Mouse (Mus musculus) layer of hippocampus, adult 18-20 months (tissue): ENCODE measurements around the gene Aco2. TPM values are rescaled to one million over a fixed set of nuclear protein-coding genes. Genes with fewer than 3 reads are reported as not detected.

Experiments
- DNase-seq, 2 experiments: peaks; one replicate each; pipeline ENCODE4 v3.0.0; 2022; ENCODE audit warnings: low spot score in 2 of 2
- total RNA-seq, 2 experiments: library from RNA; stranded (reverse); gene quantifications; 2 replicates each; pipeline ENCODE4 v1.2.3; 2021

Aco2 gene
- total RNA-seq, 2 experiments from 2014 or later: 452 to 460 TPM

- DNase-seq: peak in 1 of 2 experiments; percentile 84
These were observed 45.7 kb downstream of the Aco2 start for GRCm38 (mm10) chr15:81917621-81918463.

DNA sequence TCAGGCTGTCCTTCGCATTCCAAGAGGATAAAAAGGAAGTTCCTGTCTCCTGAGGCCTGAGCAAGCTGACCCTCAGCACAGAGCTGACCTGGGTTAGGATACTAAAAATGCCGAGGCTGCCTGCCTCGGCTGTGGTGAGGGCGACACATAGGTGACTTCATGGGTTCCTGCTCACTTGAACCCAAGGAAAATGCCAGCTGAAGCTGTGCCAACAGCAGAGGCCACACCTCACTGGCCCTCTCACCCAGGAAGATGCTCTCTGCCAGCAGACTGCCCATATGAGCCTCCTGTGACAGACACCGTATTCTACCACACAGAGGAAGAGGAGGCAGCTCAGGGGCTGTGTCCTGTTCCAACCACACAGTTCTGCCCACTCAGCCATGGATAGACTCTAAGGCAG lies 47.0 kb downstream of the Aco2 start:
- DNase-seq: no peak

GRCm38 (mm10) chr15:81920546-81921217 lies 48.6 kb downstream of the Aco2 start:
- peak in 1 of 2 experiments; percentile 60 for DNase-seq

- DNase-seq: no peak
These were observed 49.1 kb downstream of the Aco2 start for GRCm38 (mm10) chr15:81921255-81921654.

DNA sequence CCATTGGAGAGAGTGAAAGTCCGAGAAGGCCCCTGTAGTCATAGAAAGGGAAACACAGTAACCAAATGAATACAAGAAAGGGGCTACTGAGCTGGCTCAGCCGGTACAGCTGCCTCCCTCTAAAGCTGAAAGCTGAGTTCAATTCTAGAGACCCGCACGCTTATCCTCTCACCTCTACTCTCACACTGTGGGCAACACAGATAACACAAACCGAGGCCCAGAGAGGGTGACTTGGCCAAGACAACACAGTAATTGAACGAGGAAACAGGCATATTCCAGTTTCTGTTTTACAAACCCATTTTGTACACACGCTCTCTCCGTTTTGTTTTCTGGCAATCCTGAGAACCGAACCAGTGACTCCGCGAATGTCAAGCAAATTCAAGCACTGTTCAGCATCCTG lies 52.8 kb downstream of the Aco2 start:
- DNase-seq: no peak

DNA sequence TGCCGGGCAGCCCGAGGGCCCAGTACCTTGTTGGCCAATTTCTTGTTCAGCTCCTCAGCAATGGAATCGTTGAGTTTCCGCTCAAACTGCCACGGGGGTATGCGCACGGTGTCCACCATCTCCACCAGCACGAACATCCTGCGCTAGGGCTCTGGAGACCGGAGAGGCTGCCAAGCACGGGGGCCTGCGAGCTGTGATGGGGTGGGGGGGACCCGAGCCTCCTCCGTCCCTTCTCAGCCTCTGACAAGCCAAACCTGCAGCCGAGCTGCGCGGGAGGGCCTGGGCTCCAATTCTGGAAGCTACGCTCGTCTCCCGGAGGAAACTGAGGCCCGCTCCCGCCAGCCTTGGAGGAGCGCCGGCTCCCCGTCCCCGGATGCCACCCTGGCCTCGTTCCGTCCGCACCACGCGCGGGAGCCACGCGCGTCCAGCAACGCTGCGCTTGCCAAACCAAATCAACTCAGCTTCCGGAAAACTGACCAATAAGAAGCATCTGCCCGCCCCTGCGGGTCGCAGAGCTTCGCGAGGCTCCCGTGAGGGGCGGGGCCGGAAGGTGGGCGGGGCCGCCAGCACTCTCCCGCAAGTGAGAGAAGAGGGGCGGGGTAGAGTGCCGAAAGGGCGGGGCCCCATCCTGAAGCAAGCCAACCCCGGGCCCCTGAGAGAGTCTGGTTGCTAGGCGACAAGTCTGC lies 53.8 kb downstream of the Aco2 start, which contains the start of gene Polr3h:
Polr3h (minus strand) TSS at position 481 of the 686 bp plus-strand sequence.
- DNase-seq: peak; percentile 94 to 96

GRCm38 (mm10) chr15:81926446-81926822 lies 54.3 kb downstream of the Aco2 start:
- DNase-seq: no peak

- no peak for DNase-seq
These were observed 55.6 kb downstream of the Aco2 start for GRCm38 (mm10) chr15:81927741-81928140.

DNA sequence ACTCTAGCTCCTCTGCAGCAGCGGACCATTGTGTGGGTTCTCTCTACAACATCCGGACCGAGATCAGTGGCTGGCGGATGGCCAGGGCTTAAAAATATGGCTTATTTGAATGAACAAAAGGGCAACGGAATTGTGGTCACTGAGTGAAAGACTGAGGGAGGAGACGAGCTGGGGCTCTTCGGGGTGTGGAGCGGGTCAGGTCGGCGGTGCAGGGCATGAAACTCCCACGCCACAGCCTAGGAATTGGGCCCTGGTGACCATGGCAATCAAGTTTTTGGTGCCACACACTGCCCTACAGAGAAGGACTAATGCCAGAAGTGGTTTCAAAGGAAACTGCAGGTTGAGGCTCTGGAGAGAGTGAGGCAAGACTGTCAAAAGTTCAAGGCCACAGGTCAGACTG lies 56.2 kb downstream of the Aco2 start:
- no peak for DNase-seq

- DNase-seq: peak; percentile 69 to 80
These were observed 60.9 kb downstream of the Aco2 start for GRCm38 (mm10) chr15:81932951-81933470.

DNA sequence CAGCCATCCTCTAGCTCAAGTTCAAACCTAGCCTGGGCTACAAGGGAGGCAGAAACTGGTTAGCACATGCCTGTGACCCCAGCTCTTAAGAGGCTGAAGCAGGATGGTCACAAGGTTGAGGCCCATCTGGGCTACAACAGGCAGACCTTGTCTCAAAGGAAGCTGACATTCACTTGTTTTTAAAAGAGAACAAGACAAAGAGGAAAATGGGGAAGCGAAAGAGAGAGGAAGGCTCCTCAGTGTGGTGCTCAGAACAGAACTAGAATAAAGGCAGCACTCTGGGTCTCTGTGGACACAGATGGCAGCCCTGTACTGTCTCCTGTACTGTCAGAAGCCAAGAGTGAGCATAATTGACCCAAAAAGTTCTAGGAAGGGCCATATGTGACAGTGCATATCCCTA lies 61.9 kb downstream of the Aco2 start:
- DNase-seq: no peak

- DNase-seq: no peak
These were observed 63.9 kb downstream of the Aco2 start for GRCm38 (mm10) chr15:81935869-81936637.

- DNase-seq: peak; percentile 48 to 59
These were observed 64.6 kb downstream of the Aco2 start, which contains the start of gene Csdc2 for GRCm38 (mm10) chr15:81936679-81937078. Csdc2 (plus strand) TSS chr15:81936759.

DNA sequence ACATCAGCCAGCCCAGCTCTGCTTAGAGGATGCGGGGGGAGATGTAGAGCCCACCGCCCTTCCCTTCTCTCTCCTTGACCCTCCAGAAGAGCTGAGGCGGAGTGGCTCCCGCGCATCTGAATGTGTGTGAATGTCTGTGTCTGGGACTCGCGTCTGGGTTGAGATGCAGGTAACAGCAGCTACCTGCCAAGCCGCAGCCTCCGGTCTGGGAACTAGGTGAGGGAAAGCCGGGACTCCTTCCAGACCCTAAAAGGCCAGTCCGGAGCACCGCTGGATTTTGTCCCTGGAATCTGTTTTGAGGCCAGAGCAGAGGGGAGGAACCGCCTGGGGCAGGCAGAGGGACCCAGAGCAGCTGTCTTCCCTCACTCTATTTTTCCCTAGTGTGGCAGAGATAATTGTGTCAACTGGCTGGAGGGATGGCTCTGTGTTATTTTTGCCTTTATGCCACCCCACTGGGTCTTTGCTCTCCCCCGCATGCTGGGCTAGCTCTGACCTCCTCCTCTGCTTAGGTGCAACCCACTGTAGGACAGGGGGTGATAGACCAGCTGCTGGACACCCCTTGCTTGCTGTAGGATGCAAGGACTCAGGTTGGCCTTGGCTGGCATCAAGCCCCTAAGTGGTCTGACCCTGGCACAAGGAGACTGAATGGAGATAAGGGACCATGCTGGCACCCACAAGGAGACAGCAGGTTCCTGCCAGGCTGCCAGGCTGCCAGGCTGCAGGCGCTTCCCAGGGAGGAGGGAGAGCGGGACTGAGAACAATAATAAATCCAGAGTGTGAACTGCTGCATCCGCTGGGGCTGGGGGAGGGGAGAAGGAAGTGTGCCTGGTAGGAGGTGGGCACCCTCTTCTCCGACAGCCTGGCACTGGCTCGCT lies 65.2 kb downstream of the Aco2 start:
- DNase-seq: peak; percentile 53 to 68

DNA sequence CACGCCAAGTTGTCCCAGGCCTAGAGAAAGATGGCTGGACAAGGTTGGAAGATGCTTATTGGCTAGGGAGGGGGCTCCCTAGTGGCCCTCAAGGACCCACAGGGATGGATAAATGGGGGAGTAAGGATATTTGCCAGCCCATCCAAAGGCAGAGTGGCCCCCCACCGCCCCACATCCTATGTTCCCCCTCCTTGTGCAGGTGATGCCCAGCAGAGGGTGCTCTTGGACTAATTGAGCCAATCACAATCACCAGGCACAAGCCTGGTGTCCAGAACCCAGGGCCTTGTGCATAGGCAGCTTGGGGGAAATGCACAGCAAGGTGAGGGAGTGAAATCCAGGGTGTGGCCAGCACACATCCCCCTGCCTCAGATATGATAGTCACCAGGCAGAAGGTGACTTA lies 66.1 kb downstream of the Aco2 start:
- DNase-seq: peak in 1 of 2 experiments; percentile 52

DNA sequence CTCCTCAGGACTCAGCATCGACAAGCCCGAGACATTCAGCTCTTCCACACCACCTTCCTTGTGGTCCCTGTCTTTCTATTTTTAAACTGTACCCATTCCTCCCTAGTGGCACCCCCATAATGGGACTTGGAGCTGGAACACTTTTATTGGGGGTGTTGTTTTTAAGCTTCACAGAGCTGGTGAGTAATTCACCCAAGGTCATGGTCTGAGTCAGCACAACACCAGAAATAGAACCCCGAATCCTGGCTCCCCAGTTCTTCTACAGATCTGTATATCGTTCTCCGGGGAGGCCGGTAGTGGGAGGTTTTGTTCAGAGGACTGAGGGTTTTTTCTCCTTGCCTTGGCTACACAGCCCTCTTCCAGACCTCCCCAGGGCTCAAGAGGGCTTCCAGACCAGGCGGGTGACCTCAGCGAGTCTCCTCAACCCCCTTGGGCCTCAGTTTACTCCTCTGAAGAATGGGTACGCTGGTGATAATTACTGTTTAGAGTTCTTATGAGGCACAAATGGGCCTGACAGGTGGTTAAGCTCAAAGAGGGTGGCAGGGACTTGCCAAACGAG lies 67.1 kb downstream of the Aco2 start:
- DNase-seq: no peak

DNA sequence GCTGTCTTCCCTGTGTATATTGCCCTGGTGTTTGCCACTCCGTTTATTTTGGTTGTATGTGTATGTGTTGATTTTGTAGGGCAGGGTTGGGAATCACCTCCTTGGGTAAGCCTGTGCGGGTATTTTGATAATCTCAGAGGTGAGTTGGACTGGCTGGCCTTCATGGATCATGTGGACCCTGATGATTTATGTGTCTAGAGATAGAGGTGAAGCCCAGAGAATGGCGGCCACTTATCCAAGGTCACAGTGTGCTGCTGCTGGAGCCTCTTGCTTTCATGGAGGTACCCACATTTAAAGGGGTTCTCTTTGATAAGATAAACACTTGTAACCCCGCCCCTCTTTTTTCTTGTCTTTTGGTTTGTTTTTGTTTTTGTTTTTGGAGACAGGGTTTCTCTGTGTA lies 67.7 kb downstream of the Aco2 start:
- DNase-seq: no peak

DNA sequence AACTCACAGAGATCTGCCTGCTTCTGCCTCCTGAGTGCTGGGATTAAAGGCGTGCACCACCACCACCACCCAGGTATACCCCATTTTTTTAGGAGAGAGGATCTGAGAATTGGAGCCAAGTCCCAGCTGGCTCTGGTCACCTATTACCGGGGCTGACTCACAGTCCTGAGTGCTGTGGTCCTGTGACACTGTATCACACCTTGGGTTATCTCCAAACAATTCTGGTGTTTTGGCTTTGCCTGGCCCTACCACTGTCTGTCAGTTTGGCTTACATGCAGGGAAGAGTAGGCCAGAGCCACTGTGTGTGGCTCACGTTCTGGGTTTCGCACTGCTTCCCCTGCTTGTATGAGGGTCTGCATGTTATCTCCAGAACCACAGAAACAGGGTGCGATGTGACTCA lies 68.1 kb downstream of the Aco2 start:
- DNase-seq: no peak

GRCm38 (mm10) chr15:81941010-81941409 lies 68.9 kb downstream of the Aco2 start:
- no peak for DNase-seq
